ENCODE assay signal across 8 mouse cellular contexts in the genomic region with DNA sequence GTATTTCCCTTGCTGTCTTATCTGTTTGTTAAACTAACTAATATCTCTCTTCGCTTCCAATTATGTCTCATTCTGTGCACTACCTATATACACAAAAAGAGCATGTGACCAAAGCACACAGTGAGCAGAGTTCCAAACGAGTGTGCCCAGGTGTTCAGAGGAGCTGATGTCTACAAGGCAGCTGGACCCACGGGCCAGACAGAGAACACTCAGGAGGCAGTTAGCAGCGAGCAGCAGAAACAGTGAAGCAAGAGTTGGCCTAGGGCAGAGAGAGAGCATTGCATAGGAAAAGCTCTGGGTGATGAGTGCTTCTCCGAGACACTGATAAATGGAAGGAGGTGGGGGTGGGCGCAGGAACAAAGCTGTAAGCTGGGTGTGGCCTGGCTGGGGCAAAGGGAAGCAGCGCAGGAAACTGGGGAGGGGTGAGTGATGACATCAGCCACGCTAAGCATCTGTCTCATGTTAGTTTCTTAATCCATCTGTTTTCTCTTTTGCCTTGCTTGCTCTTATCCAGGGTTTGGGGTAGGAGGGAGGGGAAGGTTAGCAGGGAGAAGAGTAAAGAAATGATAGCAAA.
DNase-seq lines count a peak whose midpoint lies in the region; ATAC-seq and TF ChIP-seq lines count a peak whose summit lies in the region.
"Had no signal": no experiment of that assay in that cellular context is flagged by ENCODE, and none has a peak within 500 bp of the region (broad histone marks: within the 10 kb centered on the region; RNA-seq: fewer than 3 reads in every experiment).

No protein-coding gene starts in this region.

- no peak overlapping the region for H3K4me2 ChIP-seq in midbrain, postnatal 0 days (ENCODE audit: low read depth, low read length, poor library complexity, severe bottlenecking)
- no peak overlapping the region for H3K4me2 ChIP-seq in lung, embryonic 14.5 days

- peaks cover 26% of the 10 kb centered on the region for H3K36me3 ChIP-seq in midbrain, embryonic 10.5 days
- H3K36me3 ChIP-seq in midbrain, postnatal 0 days (ENCODE audit: insufficient read depth, low read length): no peaks in the 10 kb centered on the region
- H3K36me3 ChIP-seq in lung, embryonic 14.5 days (ENCODE audit: insufficient read depth): no peaks in the 10 kb centered on the region

- no peaks in the 10 kb centered on the region for H3K27me3 ChIP-seq in midbrain, embryonic 10.5 days (ENCODE audit: low read depth, poor library complexity, severe bottlenecking)
- no peaks in the 10 kb centered on the region for H3K27me3 ChIP-seq in midbrain, postnatal 0 days (ENCODE audit: insufficient read depth, low read length)
- H3K27me3 ChIP-seq in lung, embryonic 14.5 days (ENCODE audit: insufficient read depth, low read length): peaks cover 5% of the 10 kb centered on the region; the same call in 1 of the 2 replicates

- 64% methylated on average over 8 of the region's 8 CpGs for WGBS in midbrain, embryonic 10.5 days
- WGBS in midbrain, postnatal 0 days: 66% methylated on average over 8 of the region's 8 CpGs
- WGBS in lung, embryonic 14.5 days: 24% methylated on average over 8 of the region's 8 CpGs

- no peak overlapping the region for H3K9ac ChIP-seq in midbrain, postnatal 0 days (replicated peaks; ENCODE audit: low read length, poor library complexity, severe bottlenecking)
- no peak overlapping the region for H3K9ac ChIP-seq in lung, embryonic 14.5 days

- ATAC-seq in midbrain, postnatal 0 days (ENCODE audit: low FRiP score): no peak
- ATAC-seq in lung, embryonic 14.5 days (ENCODE audit: insufficient read depth): peak; percentile 54

- no peaks in the 10 kb centered on the region for H3K9me3 ChIP-seq in midbrain, embryonic 10.5 days (replicated peaks)
- no peaks in the 10 kb centered on the region for H3K9me3 ChIP-seq in midbrain, postnatal 0 days (ENCODE audit: low read length)
- no peaks in the 10 kb centered on the region for H3K9me3 ChIP-seq in lung, embryonic 14.5 days (ENCODE audit: low read depth, low read length)

- no peak for DNase-seq in midbrain, embryonic 10.5 days (ENCODE audit: low spot score)
- DNase-seq in midbrain, postnatal 0 days (ENCODE audit: low spot score): no peak
- peak; percentile 45 for DNase-seq in embryo, embryonic 9.5 days (ENCODE audit: extremely low spot score)
- peak; percentile 42 for DNase-seq in lung, embryonic 14.5 days
- DNase-seq in thymus, postnatal 4 days: peak; percentile 50
- DNase-seq in spleen, postnatal 4 days (ENCODE audit: low spot score in 2 of 2): no peak
- no peak for DNase-seq in MN1 (ENCODE audit: low spot score)
- DNase-seq: right cerebral cortex, postnatal 14 days had no signal

- peaks cover 9% of the 10 kb centered on the region for H3K4me1 ChIP-seq in midbrain, embryonic 10.5 days
- H3K4me1 ChIP-seq in midbrain, postnatal 0 days (ENCODE audit: insufficient read depth, low read length): no peaks in the 10 kb centered on the region
- no peaks in the 10 kb centered on the region for H3K4me1 ChIP-seq in lung, embryonic 14.5 days (ENCODE audit: insufficient read depth)

- H3K27ac ChIP-seq in midbrain, embryonic 10.5 days (replicated peaks): 0 out of 2 replicates have a peak overlapping the region, but pooled peaks have one; percentile 17
- H3K27ac ChIP-seq in midbrain, postnatal 0 days (ENCODE audit: low read depth, low read length): no peak overlapping the region
- no peak overlapping the region for H3K27ac ChIP-seq in lung, embryonic 14.5 days (ENCODE audit: low read depth)

- H3K4me3 ChIP-seq in midbrain, embryonic 10.5 days: no peak overlapping the region
- no peak overlapping the region for H3K4me3 ChIP-seq in midbrain, postnatal 0 days (ENCODE audit: low read depth, low read length)
- H3K4me3 ChIP-seq in lung, embryonic 14.5 days (ENCODE audit: low read depth, low read length): no peak overlapping the region

- no peak for TF ChIP-seq CTCF in midbrain, postnatal 0 days (IDR thresholded peaks at IDR 0.05)
- no peak for TF ChIP-seq CTCF in lung, embryonic 14.5 days (IDR thresholded peaks at IDR 0.05; ENCODE audit: low read depth)

Comparison
In these comparisons a context has a peak if more than half of its experiments do, and no peak if none do; other contexts are left out.
1. DNase-seq: peak in embryo, embryonic 9.5 days (single experiment), lung, embryonic 14.5 days (single experiment) and thymus, postnatal 4 days (single experiment); none in midbrain, embryonic 10.5 days (single experiment), midbrain, postnatal 0 days (single experiment), spleen, postnatal 4 days (0 of 2) and MN1 (single experiment).